Mouse (Mus musculus): ENCODE results near the gene Slc39a2.

DNA sequence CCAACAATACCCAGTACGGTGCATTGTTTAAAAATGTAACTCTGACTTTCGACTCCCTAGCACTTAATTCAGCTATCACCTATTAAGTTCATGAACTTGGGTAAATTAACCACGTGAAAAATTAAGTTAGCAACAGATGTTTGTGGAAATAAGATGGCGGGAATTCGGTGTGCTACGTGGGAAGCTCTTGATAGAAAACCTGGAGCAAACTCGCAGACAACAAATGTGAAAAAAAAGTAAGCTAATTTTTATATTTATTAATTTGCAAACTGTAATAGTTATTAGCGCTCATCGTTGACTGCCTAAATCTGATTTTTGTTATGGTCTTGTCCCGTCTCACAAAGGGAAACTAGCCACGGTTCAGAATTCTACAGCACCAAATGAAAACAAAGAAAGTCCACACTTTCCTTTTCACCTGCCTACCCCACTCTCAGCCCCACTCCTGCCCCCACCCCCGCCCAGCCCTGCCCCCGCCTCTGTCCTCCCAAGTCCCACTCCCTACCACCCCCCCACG lies 8.6 kb upstream of the Slc39a2 start:
- TF ChIP-seq MAX (IDR thresholded peaks at IDR 0.05; ENCODE audit: low read depth) (no peak), SRF (IDR thresholded peaks at IDR 0.05; ENCODE audit: control insufficient read depth, insufficient read length, low read depth) (no peak), POLR2A (IDR thresholded peaks at IDR 0.05; ENCODE audit: insufficient read length, low read depth) (no peak), POLR2AphosphoS2 (IDR thresholded peaks at IDR 0.05; ENCODE audit: insufficient read length, low read depth) (no peak), E2F4 (IDR thresholded peaks at IDR 0.05; ENCODE audit: insufficient read depth) (no peak), MYOG (IDR thresholded peaks at IDR 0.05; ENCODE audit: control insufficient read depth in 1 of 3, insufficient read depth in 1 of 3, insufficient read length in 2 of 3, low read depth in 2 of 3) (no peak), REST (IDR thresholded peaks at IDR 0.05; ENCODE audit: insufficient read depth, insufficient read length) (no peak), CEBPB (IDR thresholded peaks at IDR 0.05; ENCODE audit: insufficient read depth, poor library complexity, severe bottlenecking) (no peak)
